Mouse (Mus musculus) splenic B cell, adult 2 months (primary cell): ENCODE measurements around the gene Sgms1.
A peak's percentile ranks its signal among the peaks of the same experiment; 100 is the strongest.

Source experiments
- DNase-seq: peaks from one replicate; pipeline ENCODE4 v3.0.0-alpha.2; 2011; ENCODE audit warnings: low read depth, low spot score
- H3K27me3 ChIP-seq: 2 replicates; pipeline ENCODE4 v1.6.1; 2012; ENCODE audit warnings: mild to moderate bottlenecking, low read length, moderate library complexity, mixed read lengths; ENCODE audit not compliant: control insufficient read depth, poor library complexity, insufficient read depth, severe bottlenecking
- H3K36me3 ChIP-seq: 2 replicates; pipeline ENCODE4 v1.6.1; 2012; ENCODE audit warnings: mild to moderate bottlenecking, low read length, moderate library complexity, mixed read lengths; ENCODE audit not compliant: control insufficient read depth, poor library complexity, insufficient read depth, severe bottlenecking

Sgms1 gene

DNA sequence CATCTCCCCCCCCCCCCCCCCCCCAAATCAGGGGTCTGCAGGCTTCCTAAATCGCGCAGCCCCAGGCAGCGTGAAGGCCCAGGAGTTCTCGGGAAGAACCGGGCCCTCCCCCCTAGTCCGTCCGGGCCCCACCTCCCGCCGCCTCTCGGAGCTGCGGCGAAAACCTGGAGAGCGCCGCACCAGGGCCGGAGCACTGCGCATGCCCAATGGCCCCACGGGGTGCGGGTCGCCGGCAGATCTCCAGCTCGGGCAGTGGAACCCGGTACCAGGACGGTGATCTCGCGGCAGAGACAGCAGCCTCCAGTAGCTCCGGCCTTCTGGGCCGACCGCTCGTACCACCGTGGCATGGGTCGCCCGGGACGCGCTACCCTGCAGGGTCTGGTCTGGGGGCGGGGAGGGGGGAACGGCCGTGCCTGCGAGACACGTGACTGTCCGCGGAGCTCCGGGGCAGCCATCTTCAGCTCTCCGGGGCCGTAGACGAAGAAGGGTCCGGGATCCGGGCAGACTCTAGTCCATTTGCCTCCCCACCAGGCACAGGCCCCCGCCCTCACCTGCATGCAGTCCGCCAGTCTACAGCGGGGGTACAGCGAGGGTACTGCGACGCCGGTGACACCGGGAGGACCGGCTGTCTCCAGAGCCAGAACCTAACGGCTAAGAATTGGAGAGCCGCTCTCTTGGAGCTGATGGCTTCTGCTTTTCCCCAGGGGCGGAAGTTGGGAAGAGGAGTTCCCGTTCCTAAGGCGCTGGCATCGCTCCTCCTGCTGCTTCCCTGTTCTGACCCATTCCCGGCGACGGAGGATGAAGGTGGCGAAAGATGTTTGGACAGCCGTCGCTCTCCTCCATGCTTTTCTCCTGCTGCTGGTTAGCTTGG lies at the start of gene Sgms1:
Sgms1 (minus strand) TSS at position 714 of the 871 bp plus-strand sequence.
- Histone ChIP-seq H3K27me3 (no peaks in the 10 kb centered on the region), H3K36me3 (no peaks in the 10 kb centered on the region)
- peak; percentile 77 for DNase-seq

GRCm38 (mm10) chr19:32425856-32426255 lies 36.3 kb upstream of the Sgms1 start:
- Histone ChIP-seq H3K36me3 (no peaks in the 10 kb centered on the region), H3K27me3 (no peaks in the 10 kb centered on the region)
- DNase-seq, result no peak

GRCm38 (mm10) chr19:32424706-32425105 lies 35.2 kb upstream of the Sgms1 start:
- no peak for DNase-seq
- H3K27me3 ChIP-seq, result no peaks in the 10 kb centered on the region
- H3K36me3 ChIP-seq, result no peaks in the 10 kb centered on the region

GRCm38 (mm10) chr19:32419069-32419468 lies 29.6 kb upstream of the Sgms1 start:
- Histone ChIP-seq H3K36me3 (no peaks in the 10 kb centered on the region), H3K27me3 (no peaks in the 10 kb centered on the region)
- DNase-seq, result no peak

GRCm38 (mm10) chr19:32416692-32417317 lies 27.3 kb upstream of the Sgms1 start:
- H3K36me3 ChIP-seq, result no peaks in the 10 kb centered on the region
- no peak for DNase-seq
- no peaks in the 10 kb centered on the region for H3K27me3 ChIP-seq

GRCm38 (mm10) chr19:32409603-32410360 lies 20.3 kb upstream of the Sgms1 start:
- DNase-seq, result no peak
- no peaks in the 10 kb centered on the region for H3K27me3 ChIP-seq
- H3K36me3 ChIP-seq, result no peaks in the 10 kb centered on the region

DNA sequence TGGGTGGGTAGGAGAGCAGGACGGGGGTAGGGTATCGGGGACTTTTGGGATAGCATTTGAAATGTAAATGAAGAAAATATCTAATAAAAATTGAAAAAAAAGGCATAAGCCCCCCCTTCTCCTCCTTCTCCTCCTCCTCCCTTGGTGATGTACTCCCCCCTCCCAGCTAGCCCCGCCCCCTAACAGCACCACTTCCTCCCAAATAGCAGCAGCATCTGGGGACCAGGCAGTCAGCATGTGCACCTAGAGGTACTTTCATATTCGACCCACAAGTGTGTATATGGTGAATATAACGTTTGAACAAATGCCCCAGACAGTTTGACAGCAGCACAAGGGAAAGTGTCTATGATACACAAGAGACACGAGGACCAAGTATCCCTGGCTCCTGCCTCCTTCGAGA lies 17.2 kb upstream of the Sgms1 start:
- peak; percentile 72 for DNase-seq
- Histone ChIP-seq H3K36me3 (no peaks in the 10 kb centered on the region), H3K27me3 (no peaks in the 10 kb centered on the region)

DNA sequence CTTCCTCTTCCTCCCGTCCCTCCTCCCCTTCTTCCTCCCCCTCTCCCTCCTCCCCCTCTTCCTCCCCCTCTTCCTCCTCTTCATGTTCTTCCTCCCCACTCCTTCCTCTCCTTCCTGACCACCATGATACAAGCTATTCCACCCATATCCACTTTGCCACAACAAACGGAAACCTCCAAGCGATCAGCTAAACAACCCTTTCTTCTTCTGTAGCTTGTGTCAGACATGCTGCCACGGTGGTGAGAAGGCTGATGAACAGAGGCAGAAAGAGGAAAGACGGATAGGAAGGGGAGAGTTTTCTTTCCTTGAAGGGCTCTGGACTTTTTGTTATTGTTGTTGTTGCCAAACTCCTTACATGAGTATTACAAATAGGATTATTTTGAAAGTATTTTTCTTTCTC lies 14.9 kb upstream of the Sgms1 start:
- no peaks in the 10 kb centered on the region for H3K36me3 ChIP-seq
- DNase-seq, result no peak
- no peaks in the 10 kb centered on the region for H3K27me3 ChIP-seq

- no peaks in the 10 kb centered on the region for H3K27me3 ChIP-seq
- no peaks in the 10 kb centered on the region for H3K36me3 ChIP-seq
- DNase-seq, result no peak
Observed at GRCm38 (mm10) chr19:32403834-32404233, 14.3 kb upstream of the Sgms1 start.

DNA sequence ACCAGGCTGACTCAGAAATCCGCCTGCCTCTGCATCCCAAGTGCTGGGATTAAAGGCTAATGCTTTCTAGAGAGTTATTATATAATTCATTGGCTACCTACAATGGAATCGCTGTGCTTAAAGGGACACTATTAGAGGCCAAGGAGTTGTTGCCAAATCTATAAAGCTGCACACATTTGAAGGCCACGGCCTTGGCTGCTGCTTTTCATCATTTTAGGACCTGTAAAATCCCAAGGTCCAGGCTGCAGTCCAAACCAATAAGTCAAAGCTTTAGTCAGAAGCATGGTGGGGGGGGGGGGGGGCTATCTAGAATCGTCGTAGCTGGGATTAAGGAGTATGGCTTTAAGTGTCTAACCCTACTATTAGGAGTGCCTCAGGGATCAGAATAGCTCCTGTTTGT lies 9.0 kb upstream of the Sgms1 start:
- no peak for DNase-seq
- Histone ChIP-seq H3K27me3 (no peaks in the 10 kb centered on the region), H3K36me3 (no peaks in the 10 kb centered on the region)

GRCm38 (mm10) chr19:32396303-32396702 lies 6.8 kb upstream of the Sgms1 start:
- no peaks in the 10 kb centered on the region for H3K27me3 ChIP-seq
- H3K36me3 ChIP-seq, result no peaks in the 10 kb centered on the region
- no peak for DNase-seq

DNA sequence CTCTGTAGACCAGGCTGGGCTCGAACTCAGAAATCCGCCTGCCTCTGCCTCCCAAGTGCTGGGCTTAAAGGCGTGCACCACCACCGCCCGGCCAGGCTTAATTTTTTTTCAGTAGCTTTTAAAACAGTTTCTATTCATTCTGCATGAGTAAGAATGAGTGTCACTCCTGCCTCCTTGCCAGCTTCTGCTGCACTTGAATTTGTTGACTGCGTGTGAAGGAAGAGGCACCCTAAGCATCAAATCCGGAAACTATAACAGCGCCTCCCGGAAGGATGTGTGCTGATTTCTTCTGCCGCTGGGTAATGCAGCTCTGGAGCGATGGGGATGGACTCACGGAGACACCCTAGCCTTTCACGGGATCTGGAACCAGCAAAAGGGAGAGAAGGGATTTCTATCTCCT lies 5.3 kb upstream of the Sgms1 start:
- H3K27me3 ChIP-seq, result no peaks in the 10 kb centered on the region
- DNase-seq, result no peak
- no peaks in the 10 kb centered on the region for H3K36me3 ChIP-seq

GRCm38 (mm10) chr19:32393758-32394450 lies 4.4 kb upstream of the Sgms1 start:
- H3K27me3 ChIP-seq, result no peaks in the 10 kb centered on the region
- DNase-seq, result no peak
- no peaks in the 10 kb centered on the region for H3K36me3 ChIP-seq

- Histone ChIP-seq H3K36me3 (no peaks in the 10 kb centered on the region), H3K27me3 (no peaks in the 10 kb centered on the region)
- no peak for DNase-seq
Observed at GRCm38 (mm10) chr19:32393092-32393745, 3.7 kb upstream of the Sgms1 start.
